Mouse (Mus musculus): ENCODE data around the gene Cnot1. TPM values are rescaled to one million over a fixed set of nuclear protein-coding genes. Genes with fewer than 3 reads are reported as not detected.
A peak's percentile ranks its signal among the peaks of the same experiment; 100 is the strongest.
"Not testable (repeated sequence)": the region's sequence is repeated elsewhere in the genome, so short reads cannot be mapped to it uniquely, and the experiment has no call there.

Gene Cnot1
- total and polyA plus RNA-seq, 2 experiments from 2014 or later, result 25.4 to 141 TPM

- 0 out of 2 replicates have a peak, but pooled peaks cover 3% of the 10 kb centered on the region for H3K4me1 ChIP-seq (ENCODE audit: insufficient read depth, low read length)
- H3K4me3 ChIP-seq (ENCODE audit: low read length), result no peak overlapping the region
- no peak overlapping the region for H3K9ac ChIP-seq (replicated peaks; ENCODE audit: low read length)
- no peaks in the 10 kb centered on the region for H3K9me3 ChIP-seq (ENCODE audit: low read length)
- no peak for DNase-seq (ENCODE audit: low spot score)
- H3K27me3 ChIP-seq (ENCODE audit: insufficient read depth, low read length), result no peaks in the 10 kb centered on the region
- H3K4me2 ChIP-seq (ENCODE audit: low read depth, low read length), result no peak overlapping the region
- 95% methylated on average over 6 of the region's 6 CpGs for WGBS
- ATAC-seq, result no peak
- no peak overlapping the region for H3K27ac ChIP-seq
- TF ChIP-seq CTCF (IDR thresholded peaks at IDR 0.05; ENCODE audit: low read depth), result no peak
- no peaks in the 10 kb centered on the region for H3K36me3 ChIP-seq (ENCODE audit: insufficient read depth, low read length)
Measured at GRCm38 (mm10) chr8:95799117-95799516, 8.1 kb downstream of the Cnot1 start.

DNA sequence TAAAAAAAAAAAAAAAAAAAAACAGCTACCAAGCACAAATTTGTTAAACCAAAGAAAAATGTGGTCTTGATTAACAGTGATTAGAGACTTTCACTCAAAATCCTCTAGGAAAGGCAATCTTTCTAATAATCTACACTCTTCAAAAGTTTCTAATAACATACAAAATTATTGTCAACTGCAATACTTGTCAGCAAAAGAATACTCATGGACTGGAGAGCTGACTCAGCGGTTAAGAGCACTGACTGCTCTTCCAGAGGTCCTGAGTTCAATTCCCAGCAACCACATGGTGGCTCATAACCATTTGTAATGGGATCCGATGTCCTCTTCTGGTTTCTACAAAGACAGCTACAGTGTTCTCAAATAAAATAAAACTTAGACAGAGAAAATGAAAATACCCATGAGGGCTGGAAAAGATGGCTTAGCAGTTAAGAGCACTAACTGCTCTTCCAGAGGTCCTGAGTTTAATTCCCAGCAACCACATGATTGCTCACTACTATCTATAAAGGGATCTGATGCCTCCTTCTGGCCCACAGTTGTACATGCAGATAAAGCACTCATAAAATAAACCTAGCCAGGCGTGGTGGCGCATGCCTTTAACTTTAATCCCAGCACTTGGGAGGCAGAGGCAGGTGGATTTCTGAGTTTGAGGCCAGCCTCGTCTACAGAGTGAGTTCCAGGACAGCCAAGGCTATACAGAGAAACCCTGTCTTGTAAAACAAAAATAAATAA, 11.8 kb downstream of the Cnot1 start:
- not testable (repeated sequence) for H3K27ac ChIP-seq; H3K4me1 ChIP-seq (ENCODE audit: insufficient read depth, low read length); H3K9ac ChIP-seq (replicated peaks; ENCODE audit: low read length); H3K4me3 ChIP-seq (ENCODE audit: low read length); H3K4me2 ChIP-seq (ENCODE audit: low read depth, low read length); H3K27me3 ChIP-seq (ENCODE audit: insufficient read depth, low read length); H3K36me3 ChIP-seq (ENCODE audit: insufficient read depth, low read length); ATAC-seq; DNase-seq (ENCODE audit: low spot score); H3K9me3 ChIP-seq (ENCODE audit: low read length)
- WGBS, result 95% methylated on average over 5 of the region's 5 CpGs

DNA sequence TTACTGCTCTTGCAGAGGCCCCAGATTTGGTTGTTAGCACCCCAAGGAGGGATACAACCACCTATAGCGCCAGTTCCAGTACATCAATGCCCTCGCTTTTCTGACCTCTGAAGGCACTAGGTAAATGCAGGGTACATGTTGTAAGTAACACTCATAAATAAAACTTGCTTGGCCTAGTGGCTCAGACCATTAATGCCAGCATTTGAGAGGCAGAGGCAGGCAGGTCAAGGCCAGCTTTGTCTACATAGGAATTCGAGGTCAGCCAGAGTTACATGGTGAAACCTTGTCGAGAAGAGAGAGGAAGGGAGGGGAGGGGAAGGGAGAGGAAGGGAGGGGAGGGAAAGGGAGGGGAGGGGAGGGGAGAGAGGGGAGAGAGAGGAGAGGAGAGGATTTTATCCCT, 21.7 kb downstream of the Cnot1 start:
- Histone ChIP-seq H3K9ac (replicated peaks; ENCODE audit: low read length) (no peak overlapping the region), H3K27me3 (ENCODE audit: insufficient read depth, low read length) (no peaks in the 10 kb centered on the region), H3K9me3 (ENCODE audit: low read length) (no peaks in the 10 kb centered on the region), H3K4me1 (ENCODE audit: insufficient read depth, low read length) (no peaks in the 10 kb centered on the region), H3K36me3 (ENCODE audit: insufficient read depth, low read length) (peaks cover 11% of the 10 kb centered on the region), H3K27ac (no peak overlapping the region), H3K4me3 (ENCODE audit: low read length) (no peak overlapping the region), H3K4me2 (ENCODE audit: low read depth, low read length) (no peak overlapping the region)
- TF ChIP-seq CTCF (IDR thresholded peaks at IDR 0.05; ENCODE audit: low read depth), result no peak
- 91% methylated on average over 3 of the region's 4 CpGs for WGBS
- ATAC-seq (no peak), DNase-seq (ENCODE audit: low spot score) (no peak)

GRCm38 (mm10) chr8:95782628-95783027, 24.6 kb downstream of the Cnot1 start:
- ATAC-seq, result no peak
- Histone ChIP-seq H3K27ac (no peak overlapping the region), H3K27me3 (ENCODE audit: insufficient read depth, low read length) (no peaks in the 10 kb centered on the region), H3K9me3 (ENCODE audit: low read length) (no peaks in the 10 kb centered on the region), H3K4me2 (ENCODE audit: low read depth, low read length) (no peak overlapping the region), H3K36me3 (ENCODE audit: insufficient read depth, low read length) (peaks cover 14% of the 10 kb centered on the region; the same call in 1 of the 2 replicates), H3K4me3 (ENCODE audit: low read length) (no peak overlapping the region), H3K9ac (replicated peaks; ENCODE audit: low read length) (no peak overlapping the region), H3K4me1 (ENCODE audit: insufficient read depth, low read length) (no peaks in the 10 kb centered on the region)
- no peak for DNase-seq (ENCODE audit: low spot score)
- TF ChIP-seq CTCF (IDR thresholded peaks at IDR 0.05; ENCODE audit: low read depth), result 0 out of 2 replicates have a peak, but pooled peaks have one; percentile 8

DNA sequence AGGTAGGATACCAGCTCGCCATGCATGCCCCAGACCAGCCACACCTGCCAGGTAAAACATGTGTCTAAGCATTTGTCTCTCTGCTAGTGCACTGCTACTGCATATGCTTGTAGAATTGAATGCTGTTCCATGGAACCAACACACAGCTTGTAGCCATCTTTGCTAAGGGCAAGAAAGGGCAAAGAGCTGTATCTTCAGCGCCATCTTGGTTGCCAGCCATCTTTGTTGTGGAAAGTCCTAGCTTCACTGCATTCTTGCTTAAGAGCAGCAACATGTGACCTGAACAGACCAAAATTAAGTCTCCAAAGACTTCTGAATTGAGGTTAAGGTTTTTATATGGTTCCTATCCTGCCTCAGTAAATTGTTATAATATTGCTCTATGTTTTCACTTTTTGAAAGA, 25.5 kb downstream of the Cnot1 start:
- no peak overlapping the region for H3K4me3 ChIP-seq (ENCODE audit: low read length)
- WGBS, result 97% methylated on average over 2 of the region's 2 CpGs
- H3K9ac ChIP-seq (replicated peaks; ENCODE audit: low read length), result no peak overlapping the region
- H3K27ac ChIP-seq, result no peak overlapping the region
- H3K4me2 ChIP-seq (ENCODE audit: low read depth, low read length), result no peak overlapping the region
- H3K9me3 ChIP-seq (ENCODE audit: low read length), result no peaks in the 10 kb centered on the region
- H3K4me1 ChIP-seq (ENCODE audit: insufficient read depth, low read length), result no peaks in the 10 kb centered on the region
- no peak for TF ChIP-seq CTCF (IDR thresholded peaks at IDR 0.05; ENCODE audit: low read depth)
- peaks cover 9% of the 10 kb centered on the region; the same call in 1 of the 2 replicates for H3K36me3 ChIP-seq (ENCODE audit: insufficient read depth, low read length)
- ATAC-seq (no peak), DNase-seq (ENCODE audit: low spot score) (no peak)
- no peaks in the 10 kb centered on the region for H3K27me3 ChIP-seq (ENCODE audit: insufficient read depth, low read length)

DNA sequence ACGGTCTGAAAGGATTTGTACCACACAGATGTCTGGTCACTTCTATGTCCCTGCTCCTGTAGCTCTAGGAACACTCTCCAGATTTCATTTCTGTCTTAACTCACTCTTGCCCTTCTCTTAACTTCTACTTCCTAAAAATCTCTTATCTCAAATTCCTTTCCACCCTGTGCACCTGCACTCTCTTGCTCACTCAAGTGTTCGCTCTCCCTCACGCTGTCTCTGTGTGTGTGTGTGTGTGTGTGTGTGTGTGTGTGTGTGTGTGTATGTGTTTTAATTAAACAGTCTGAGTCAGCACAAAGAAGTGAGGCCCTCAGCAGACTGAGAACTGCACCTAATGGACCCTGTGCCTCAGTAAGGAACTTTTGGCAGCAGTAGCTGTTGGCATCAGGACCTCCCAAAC, 26.2 kb downstream of the Cnot1 start:
- DNase-seq (ENCODE audit: low spot score), result no peak
- Histone ChIP-seq H3K9ac (replicated peaks; ENCODE audit: low read length) (no peak overlapping the region), H3K27me3 (ENCODE audit: insufficient read depth, low read length) (no peaks in the 10 kb centered on the region), H3K27ac (no peak overlapping the region), H3K36me3 (ENCODE audit: insufficient read depth, low read length) (peaks cover 9% of the 10 kb centered on the region; the same call in 1 of the 2 replicates), H3K4me2 (ENCODE audit: low read depth, low read length) (no peak overlapping the region), H3K4me3 (ENCODE audit: low read length) (no peak overlapping the region), H3K9me3 (ENCODE audit: low read length) (no peaks in the 10 kb centered on the region), H3K4me1 (ENCODE audit: insufficient read depth, low read length) (no peaks in the 10 kb centered on the region)
- no peak for ATAC-seq
- 91% methylated on average over 3 of the region's 3 CpGs for WGBS
- no peak for TF ChIP-seq CTCF (IDR thresholded peaks at IDR 0.05; ENCODE audit: low read depth)

DNA sequence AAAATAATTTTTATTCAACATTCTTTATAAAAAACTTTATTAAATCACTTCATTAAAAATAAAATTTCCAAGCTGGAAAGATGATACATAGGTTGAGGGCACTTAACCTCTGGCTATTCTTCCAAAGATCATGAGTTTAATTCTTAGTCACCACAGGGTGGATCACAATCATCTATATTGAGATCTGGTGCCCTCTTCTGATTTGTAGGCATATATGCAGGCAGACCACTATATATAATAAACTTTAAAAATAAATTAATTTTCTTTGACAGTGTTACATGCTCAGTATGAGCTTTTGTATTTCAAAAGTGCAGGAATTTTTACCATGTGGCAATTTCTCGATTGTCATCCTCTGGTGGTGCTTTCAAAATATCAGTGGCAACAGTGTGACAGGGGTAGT, 43.1 kb downstream of the Cnot1 start:
- 94% methylated on average over 1 of the region's 1 CpGs for WGBS
- Histone ChIP-seq H3K27ac (no peak overlapping the region), H3K9me3 (ENCODE audit: low read length) (no peaks in the 10 kb centered on the region), H3K4me2 (ENCODE audit: low read depth, low read length) (no peak overlapping the region), H3K4me1 (ENCODE audit: insufficient read depth, low read length) (no peaks in the 10 kb centered on the region), H3K27me3 (ENCODE audit: insufficient read depth, low read length) (no peaks in the 10 kb centered on the region), H3K4me3 (ENCODE audit: low read length) (no peak overlapping the region), H3K9ac (replicated peaks; ENCODE audit: low read length) (no peak overlapping the region), H3K36me3 (ENCODE audit: insufficient read depth, low read length) (peaks cover 51% of the 10 kb centered on the region)
- 0 out of 2 replicates have a peak, but pooled peaks have one; percentile 10 for TF ChIP-seq CTCF (IDR thresholded peaks at IDR 0.05; ENCODE audit: low read depth)
- ATAC-seq (no peak), DNase-seq (ENCODE audit: low spot score) (no peak)
